Mouse (Mus musculus): ENCODE measurements at regions not wholly inside any gene's neighbourhood (a gene's known extent, or its start where the extent isn't known, plus 50 kb on each side); places are given as distances from the start of the nearest gene placed in this dataset.

DNA sequence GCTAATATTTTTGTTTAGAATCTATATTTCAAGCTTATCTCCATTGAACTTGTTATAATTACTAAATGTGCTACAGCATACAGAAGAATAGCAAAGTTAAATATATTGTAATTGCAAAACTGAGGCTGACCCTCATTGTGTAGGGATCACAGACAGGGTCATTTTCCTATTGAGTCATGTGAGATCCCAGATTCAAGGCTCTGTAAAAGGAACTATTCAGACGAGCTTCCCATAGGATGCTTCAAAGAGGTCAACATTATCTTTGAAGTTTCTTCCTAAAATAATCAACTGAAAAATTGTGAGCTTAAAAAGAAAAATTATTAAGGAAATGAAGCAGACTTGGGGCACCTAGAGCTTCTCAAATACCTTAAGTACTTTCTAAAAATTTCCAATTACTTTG, 1469.5 kb upstream of the Gm8797 start:
- Histone ChIP-seq H3K4me3 (ENCODE audit: control insufficient read depth in 1 of 2, insufficient read depth in 1 of 2, low read depth in 2 of 2, low read length in 2 of 2) (no peak overlapping the region), H3K9me3 (replicated peaks; ENCODE audit: insufficient read depth, low read length) (no peaks in the 10 kb centered on the region), H3K27me3 (ENCODE audit: control insufficient read depth in 1 of 2, insufficient read depth in 2 of 2, low read length in 2 of 2) (no peaks in the 10 kb centered on the region), H3K4me1 (ENCODE audit: control insufficient read depth in 1 of 2, insufficient read depth in 2 of 2, low read length in 2 of 2) (no peaks in the 10 kb centered on the region), H3K9ac (ENCODE audit: control insufficient read depth, low read depth, low read length, poor library complexity, severe bottlenecking) (no peak overlapping the region), H3K79me2 (ENCODE audit: control insufficient read depth, insufficient read depth, low read length, poor library complexity) (no peaks in the 10 kb centered on the region), H3K36me3 (ENCODE audit: control insufficient read depth in 1 of 2, insufficient read depth in 2 of 2, low read length in 2 of 2) (no peaks in the 10 kb centered on the region), H3K27ac (ENCODE audit: control insufficient read depth, low read depth, low read length) (no peak overlapping the region)
- DNase-seq (ENCODE audit: low read depth, low spot score), result no peak
- TF ChIP-seq MAX (IDR thresholded peaks at IDR 0.05; ENCODE audit: low read length) (no peak), ZNF384 (IDR thresholded peaks at IDR 0.05; ENCODE audit: low read depth, low read length) (no peak), TBP (IDR thresholded peaks at IDR 0.05; ENCODE audit: low read depth, low read length) (no peak), CTCF (IDR thresholded peaks at IDR 0.05 in 2 of 3, conservative IDR thresholded peaks at IDR 0.05 in 1 of 3; ENCODE audit: control insufficient read depth in 1 of 3, insufficient read depth in 1 of 3, low read depth in 2 of 3, low read length in 3 of 3, poor library complexity in 1 of 3, severe bottlenecking in 1 of 3) (no peak), POLR2A (IDR thresholded peaks at IDR 0.05; ENCODE audit: control insufficient read depth in 1 of 2, insufficient read depth in 1 of 2, low read depth in 1 of 2, low read length in 2 of 2, poor library complexity in 1 of 2) (no peak), SIN3A (IDR thresholded peaks at IDR 0.05; ENCODE audit: low read length) (no peak), GABPA (IDR thresholded peaks at IDR 0.05; ENCODE audit: low read depth, low read length) (no peak)

DNA sequence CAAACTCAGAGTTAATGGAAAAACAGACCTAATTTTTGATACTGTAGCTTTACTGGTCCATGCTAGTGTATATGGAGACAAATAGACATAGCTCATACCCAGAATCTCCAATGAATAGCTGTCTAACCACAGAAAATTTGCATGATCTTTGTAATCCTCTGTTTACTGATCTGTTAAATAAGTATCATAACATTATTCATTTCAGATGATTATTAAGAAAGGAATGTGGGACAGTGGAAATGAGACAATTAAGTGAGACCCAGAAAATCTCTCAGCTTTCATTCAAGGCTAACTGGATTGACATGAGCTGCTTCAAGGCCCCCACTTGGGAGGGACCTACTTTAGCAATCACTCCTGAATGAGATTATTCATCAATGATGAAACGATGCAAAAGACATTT, 1463.5 kb upstream of the Gm8797 start:
- Histone ChIP-seq H3K27me3 (ENCODE audit: control insufficient read depth in 1 of 2, insufficient read depth in 2 of 2, low read length in 2 of 2) (no peaks in the 10 kb centered on the region), H3K4me3 (ENCODE audit: control insufficient read depth in 1 of 2, insufficient read depth in 1 of 2, low read depth in 2 of 2, low read length in 2 of 2) (no peak overlapping the region), H3K9me3 (replicated peaks; ENCODE audit: insufficient read depth, low read length) (no peaks in the 10 kb centered on the region), H3K79me2 (ENCODE audit: control insufficient read depth, insufficient read depth, low read length, poor library complexity) (no peaks in the 10 kb centered on the region), H3K27ac (ENCODE audit: control insufficient read depth, low read depth, low read length) (no peak overlapping the region), H3K4me1 (ENCODE audit: control insufficient read depth in 1 of 2, insufficient read depth in 2 of 2, low read length in 2 of 2) (no peaks in the 10 kb centered on the region), H3K36me3 (ENCODE audit: control insufficient read depth in 1 of 2, insufficient read depth in 2 of 2, low read length in 2 of 2) (no peaks in the 10 kb centered on the region), H3K9ac (ENCODE audit: control insufficient read depth, low read depth, low read length, poor library complexity, severe bottlenecking) (no peak overlapping the region)
- no peak for TF ChIP-seq ELF1 (IDR thresholded peaks at IDR 0.05; ENCODE audit: low read depth, low read length)
- TF ChIP-seq NRF1 (IDR thresholded peaks at IDR 0.05; ENCODE audit: insufficient read depth, low read depth, low read length, poor library complexity, severe bottlenecking), result no peak
- TF ChIP-seq MAFK (IDR thresholded peaks at IDR 0.05; ENCODE audit: borderline replicate concordance, low read depth, low read length), result no peak
- TF ChIP-seq MYC (IDR thresholded peaks at IDR 0.05; ENCODE audit: low read depth, low read length), result no peak
- no peak for TF ChIP-seq CHD2 (IDR thresholded peaks at IDR 0.05; ENCODE audit: low read length)
- TF ChIP-seq MXI1 (IDR thresholded peaks at IDR 0.05; ENCODE audit: low read depth, low read length), result no peak
- DNase-seq (ENCODE audit: low read depth, low spot score), result no peak

DNA sequence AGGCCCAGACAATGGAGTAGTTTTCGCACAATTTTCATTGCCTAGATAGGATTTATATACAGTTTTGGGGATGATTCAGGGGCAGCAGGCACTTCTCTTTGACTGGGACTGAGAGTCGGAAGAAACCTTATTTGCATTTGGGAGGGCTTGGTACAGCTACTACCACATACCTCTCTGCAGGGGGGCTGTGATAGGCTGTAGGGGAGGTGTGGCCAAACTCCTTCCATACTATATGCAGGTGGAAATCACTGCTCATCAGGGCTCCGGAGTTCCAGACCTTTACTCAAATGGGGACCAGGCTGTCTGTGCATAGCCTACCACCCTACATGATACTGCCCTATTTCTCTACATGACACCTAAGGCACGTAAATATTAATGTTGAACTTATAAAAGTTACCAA, 1414.2 kb upstream of the Gm8797 start:
- no peak overlapping the region for H3K4me3 ChIP-seq (ENCODE audit: control insufficient read depth in 1 of 2, insufficient read depth in 1 of 2, low read depth in 2 of 2, low read length in 2 of 2)
- no peak for TF ChIP-seq NELFE (IDR thresholded peaks at IDR 0.05; ENCODE audit: low read depth, low read length)
- no peak for TF ChIP-seq MYC (IDR thresholded peaks at IDR 0.05; ENCODE audit: low read depth, low read length)
- no peak for TF ChIP-seq ELF1 (IDR thresholded peaks at IDR 0.05; ENCODE audit: low read depth, low read length)
- H3K79me2 ChIP-seq (ENCODE audit: control insufficient read depth, insufficient read depth, low read length, poor library complexity), result no peaks in the 10 kb centered on the region
- no peaks in the 10 kb centered on the region for H3K36me3 ChIP-seq (ENCODE audit: control insufficient read depth in 1 of 2, insufficient read depth in 2 of 2, low read length in 2 of 2)
- DNase-seq (ENCODE audit: low read depth, low spot score), result no peak
- no peaks in the 10 kb centered on the region for H3K27me3 ChIP-seq (ENCODE audit: control insufficient read depth in 1 of 2, insufficient read depth in 2 of 2, low read length in 2 of 2)
- no peaks in the 10 kb centered on the region for H3K9me3 ChIP-seq (replicated peaks; ENCODE audit: insufficient read depth, low read length)
- no peaks in the 10 kb centered on the region for H3K4me1 ChIP-seq (ENCODE audit: control insufficient read depth in 1 of 2, insufficient read depth in 2 of 2, low read length in 2 of 2)
- no peak overlapping the region for H3K27ac ChIP-seq (ENCODE audit: control insufficient read depth, low read depth, low read length)
- no peak overlapping the region for H3K9ac ChIP-seq (ENCODE audit: control insufficient read depth, low read depth, low read length, poor library complexity, severe bottlenecking)

Measured in MEL (cell line).